Mouse (Mus musculus): ENCODE data around the gene Scoc. TPM values are rescaled to one million over a fixed set of nuclear protein-coding genes. Genes with fewer than 3 reads are reported as not detected.
A peak's percentile ranks its signal among the peaks of the same experiment; 100 is the strongest.

Gene Scoc
- polyA plus RNA-seq, 1 experiment from 2014 or later: 117 TPM

- Histone ChIP-seq H3K27me3 (replicated peaks) (peaks cover 12% of the 10 kb centered on the region), H3K27ac (no peak overlapping the region), H3K36me3 (no peaks in the 10 kb centered on the region), H3K4me2 (replicated peaks) (no peak overlapping the region), H3K9me3 (no peaks in the 10 kb centered on the region), H3K4me3 (replicated peaks) (no peak overlapping the region), H3K4me1 (replicated peaks) (no peaks in the 10 kb centered on the region; the same call in 1 of the 2 replicates), H3K9ac (no peak overlapping the region)
- ATAC-seq: no peak
- 89% methylated on average over 5 of the region's 5 CpGs for WGBS
Measured at GRCm38 (mm10) chr8:83394325-83394724, 63.9 kb downstream of the Scoc start.

GRCm38 (mm10) chr8:83392521-83392920, 65.7 kb downstream of the Scoc start:
- Histone ChIP-seq H3K27ac (no peak overlapping the region), H3K4me1 (replicated peaks) (no peaks in the 10 kb centered on the region; the same call in 1 of the 2 replicates), H3K9ac (no peak overlapping the region), H3K4me2 (replicated peaks) (no peak overlapping the region), H3K4me3 (replicated peaks) (no peak overlapping the region), H3K36me3 (no peaks in the 10 kb centered on the region), H3K9me3 (no peaks in the 10 kb centered on the region), H3K27me3 (replicated peaks) (peaks cover 17% of the 10 kb centered on the region)
- 81% methylated on average over 1 of the region's 1 CpGs for WGBS
- no peak for ATAC-seq

- H3K9me3 ChIP-seq: no peaks in the 10 kb centered on the region
- no peaks in the 10 kb centered on the region for H3K36me3 ChIP-seq
- H3K4me3 ChIP-seq (replicated peaks): peak overlapping the region; percentile 36
- H3K4me1 ChIP-seq (replicated peaks): no peaks in the 10 kb centered on the region; the same call in 1 of the 2 replicates
- 10% methylated on average over 14 of the region's 14 CpGs for WGBS
- no peak overlapping the region for H3K27ac ChIP-seq
- no peak overlapping the region for H3K9ac ChIP-seq
- peaks cover 17% of the 10 kb centered on the region for H3K27me3 ChIP-seq (replicated peaks)
- H3K4me2 ChIP-seq (replicated peaks): peak overlapping the region; percentile 69
- ATAC-seq: peak; percentile 43
Measured at GRCm38 (mm10) chr8:83390006-83390701, 68.0 kb downstream of the Scoc start.

- no peaks in the 10 kb centered on the region; the same call in 1 of the 2 replicates for H3K4me1 ChIP-seq (replicated peaks)
- peaks cover 17% of the 10 kb centered on the region for H3K27me3 ChIP-seq (replicated peaks)
- 5% methylated on average over 41 of the region's 41 CpGs for WGBS
- no peak within 1 kb of the TSS for H3K9ac ChIP-seq
- no peak within 1 kb of the TSS for H3K27ac ChIP-seq
- H3K9me3 ChIP-seq: no peaks in the 10 kb centered on the region
- H3K4me2 ChIP-seq (replicated peaks): peak within 1 kb of the TSS; percentile 69
- peak within 1 kb of the TSS; percentile 36 for H3K4me3 ChIP-seq (replicated peaks)
- ATAC-seq: peak; percentile 84
- H3K36me3 ChIP-seq: no peaks in the 10 kb centered on the region
Measured at GRCm38 (mm10) chr8:83389316-83390005, 68.7 kb downstream of the Scoc start, which contains the start of gene Clgn. Clgn (plus strand) TSS chr8:83389867.

- Histone ChIP-seq H3K27ac (no peak overlapping the region), H3K4me2 (replicated peaks) (no peak overlapping the region), H3K9ac (no peak overlapping the region), H3K4me3 (replicated peaks) (no peak overlapping the region), H3K27me3 (replicated peaks) (no peaks in the 10 kb centered on the region), H3K9me3 (no peaks in the 10 kb centered on the region), H3K36me3 (no peaks in the 10 kb centered on the region), H3K4me1 (replicated peaks) (no peaks in the 10 kb centered on the region)
- WGBS: 15% methylated on average over 2 of the region's 2 CpGs
- no peak for ATAC-seq
Measured at GRCm38 (mm10) chr8:83382850-83383249, 75.3 kb downstream of the Scoc start.

- no peaks in the 10 kb centered on the region for H3K36me3 ChIP-seq
- no peaks in the 10 kb centered on the region for H3K27me3 ChIP-seq (replicated peaks)
- H3K4me2 ChIP-seq (replicated peaks): no peak overlapping the region
- H3K4me1 ChIP-seq (replicated peaks): no peaks in the 10 kb centered on the region
- H3K9me3 ChIP-seq: no peaks in the 10 kb centered on the region
- H3K9ac ChIP-seq: no peak overlapping the region
- H3K27ac ChIP-seq: no peak overlapping the region
- no peak for ATAC-seq
- H3K4me3 ChIP-seq (replicated peaks): no peak overlapping the region
- WGBS: 83% methylated on average over 2 of the region's 2 CpGs
Measured at GRCm38 (mm10) chr8:83381016-83381415, 77.2 kb downstream of the Scoc start.

- H3K27ac ChIP-seq: no peak overlapping the region
- H3K4me2 ChIP-seq (replicated peaks): no peak overlapping the region
- H3K9me3 ChIP-seq: no peaks in the 10 kb centered on the region
- no peak for ATAC-seq
- H3K36me3 ChIP-seq: no peaks in the 10 kb centered on the region
- H3K27me3 ChIP-seq (replicated peaks): no peaks in the 10 kb centered on the region
- H3K4me1 ChIP-seq (replicated peaks): no peaks in the 10 kb centered on the region
- H3K4me3 ChIP-seq (replicated peaks): no peak overlapping the region
- H3K9ac ChIP-seq: no peak overlapping the region
- 45% methylated on average over 4 of the region's 4 CpGs for WGBS
Measured at GRCm38 (mm10) chr8:83380141-83380540, 78.0 kb downstream of the Scoc start.

Other genes with a start within 250 kb of the Scoc start
- not detected in 2 replicates for gene Ucp1, start 168.0 kb downstream of the Scoc start, polyA plus RNA-seq (2015; fragmentation: Nextera tagmentation; extraction: Ambion mirVana)
- 11.6 and 11.9 TPM in 2 replicates for gene Elmod2, start 125.9 kb downstream of the Scoc start, polyA plus RNA-seq (2015; fragmentation: Nextera tagmentation; extraction: Ambion mirVana)
- not detected in 2 replicates for gene Mgat4d, start 109.9 kb downstream of the Scoc start, polyA plus RNA-seq (2015; fragmentation: Nextera tagmentation; extraction: Ambion mirVana)
- gene Clgn, start 68.5 kb downstream of the Scoc start, polyA plus RNA-seq (2015; fragmentation: Nextera tagmentation; extraction: Ambion mirVana): 0.48 and 0.55 TPM in 2 replicates
- gene Olfr370, start 77.4 kb upstream of the Scoc start, polyA plus RNA-seq (2015; fragmentation: Nextera tagmentation; extraction: Ambion mirVana): not detected in 2 replicates
- gene Ndufb7, start 108.3 kb upstream of the Scoc start, polyA plus RNA-seq (2015; fragmentation: Nextera tagmentation; extraction: Ambion mirVana): 370 and 398 TPM in 2 replicates
- gene Tecr, start 149.6 kb upstream of the Scoc start, polyA plus RNA-seq (2015; fragmentation: Nextera tagmentation; extraction: Ambion mirVana): 610 and 639 TPM in 2 replicates
- 47.0 and 48.2 TPM in 2 replicates for gene Dnajb1, start 149.8 kb upstream of the Scoc start, polyA plus RNA-seq (2015; fragmentation: Nextera tagmentation; extraction: Ambion mirVana)
- 163 and 166 TPM in 2 replicates for gene Gipc1, start 194.3 kb upstream of the Scoc start, polyA plus RNA-seq (2015; fragmentation: Nextera tagmentation; extraction: Ambion mirVana)
- 1.2 and 1.6 TPM in 2 replicates for gene Ptger1, start 208.3 kb upstream of the Scoc start, polyA plus RNA-seq (2015; fragmentation: Nextera tagmentation; extraction: Ambion mirVana)
- 34.4 and 35.2 TPM in 2 replicates for gene Pkn1, start 240.8 kb upstream of the Scoc start, polyA plus RNA-seq (2015; fragmentation: Nextera tagmentation; extraction: Ambion mirVana)